Mouse (Mus musculus) bone marrow, adult 2 months (tissue): ENCODE data around the gene Sufu. TPM values are rescaled to one million over a fixed set of nuclear protein-coding genes. Genes with fewer than 3 reads are reported as not detected.
A peak's percentile ranks its signal among the peaks of the same experiment; 100 is the strongest.

ENCODE experiments used
- H3K27ac ChIP-seq: fragments of 200-500 bp; 2 replicates; pipeline ENCODE4 v1.5.1; 2012; ENCODE audit warnings: low read depth, mild to moderate bottlenecking, control low read depth, inconsistent platforms, low read length; ENCODE audit not compliant: control insufficient read depth, poor library complexity, insufficient read depth
- H3K4me1 ChIP-seq: fragments of 200-500 bp; 2 replicates; pipeline ENCODE4 v1.6.1; 2011; ENCODE audit warnings: low read length; ENCODE audit not compliant: control insufficient read depth, insufficient read depth
- H3K4me3 ChIP-seq: fragments of 200-500 bp; replicated peaks from 2 replicates; pipeline ENCODE3; 2011; ENCODE audit warnings: mild to moderate bottlenecking, low read depth, low read length, control low read depth; ENCODE audit not compliant: control insufficient read depth
- CTCF ChIP-seq: fragments of 200-500 bp; IDR thresholded peaks from 2 replicates; pipeline ENCODE4 v1.5.1; 2011; ENCODE audit warnings: low read length, control low read depth; ENCODE audit not compliant: control insufficient read depth, insufficient read depth
- POLR2A ChIP-seq: fragments of 200-500 bp; IDR thresholded peaks from 2 replicates; pipeline ENCODE4 v1.6.1; 2011; ENCODE audit warnings: low read depth, mild to moderate bottlenecking, control low read depth, low read length, borderline replicate concordance; ENCODE audit not compliant: control insufficient read depth
- WGBS: fragments of 180-500 bp; shearing (Covaris S2); methylation state at CpG from one replicate; pipeline ENCODE4 v1.1.7; 2018; 5-methylcytosine and 5-hydroxymethylcytosine counted together
- polyA plus RNA-seq: library from polyadenylated mRNA; stranded (reverse); fragments of >200 nt; gene quantifications from 2 replicates; pipeline ENCODE4 v1.2.4, GENCODE M21; 2011; ENCODE audit warnings: low replicate concordance; ENCODE audit not compliant: missing spikeins, insufficient read depth, insufficient read length

Sufu gene
- polyA plus RNA-seq, 1 experiment: 5.3 TPM

GRCm38 (mm10) chr19:46525691-46526631 is 129.3 kb downstream of the Sufu start:
- 90% methylated on average over 10 of the region's 10 CpGs for WGBS
- Histone ChIP-seq H3K4me1 (peaks cover 18% of the 10 kb centered on the region), H3K27ac (no peak overlapping the region), H3K4me3 (no peak overlapping the region)
- TF ChIP-seq CTCF: no peak
- TF ChIP-seq POLR2A: no peak

GRCm38 (mm10) chr19:46527632-46528528 is 131.2 kb downstream of the Sufu start:
- Histone ChIP-seq H3K4me1 (peaks cover 15% of the 10 kb centered on the region), H3K4me3 (peak overlapping the region; percentile 24)

GRCm38 (mm10) chr19:46528529-46529213 is 132.0 kb downstream of the Sufu start:
- TF ChIP-seq CTCF (peak; percentile 26; the same call in 1 of the 2 replicates), POLR2A (0 out of 2 replicates have a peak, but pooled peaks have one; percentile 35)
- peak overlapping the region; percentile 31 for H3K27ac ChIP-seq
- H3K4me1 ChIP-seq: peaks cover 9% of the 10 kb centered on the region
- 1% methylated on average over 20 of the region's 20 CpGs for WGBS
- H3K4me3 ChIP-seq: peak overlapping the region; percentile 24

More at GRCm38 (mm10) chr19:46527632-46528528, 131.2 kb downstream of the Sufu start:
- TF ChIP-seq CTCF: no peak
- 48% methylated on average over 17 of the region's 17 CpGs for WGBS
- H3K27ac ChIP-seq: peak overlapping the region; percentile 20; the same call in 1 of the 2 replicates

- WGBS: 59% methylated on average over 13 of the region's 13 CpGs
- H3K27ac ChIP-seq: no peak overlapping the region
- H3K4me1 ChIP-seq: peaks cover 2% of the 10 kb centered on the region
- TF ChIP-seq CTCF: no peak
- TF ChIP-seq POLR2A: no peak
- H3K4me3 ChIP-seq: no peak overlapping the region
Observed at GRCm38 (mm10) chr19:46529601-46530448, 133.1 kb downstream of the Sufu start.

GRCm38 (mm10) chr19:46530449-46530990 is 133.8 kb downstream of the Sufu start:
- Histone ChIP-seq H3K4me1 (no peaks in the 10 kb centered on the region), H3K27ac (no peak overlapping the region), H3K4me3 (no peak overlapping the region)
- TF ChIP-seq CTCF: no peak
- no peak for TF ChIP-seq POLR2A
- 82% methylated on average over 8 of the region's 8 CpGs for WGBS

- no peak overlapping the region for H3K4me3 ChIP-seq
- H3K4me1 ChIP-seq: no peaks in the 10 kb centered on the region
- H3K27ac ChIP-seq: no peak overlapping the region
- no peak for TF ChIP-seq POLR2A
- TF ChIP-seq CTCF: no peak
- WGBS: 55% methylated on average over 16 of the region's 16 CpGs
Observed at GRCm38 (mm10) chr19:46531071-46532030, 134.7 kb downstream of the Sufu start.
